Mouse (Mus musculus) liver, embryonic 11.5 days (tissue): ENCODE results near the gene Opa3. TPM values are rescaled to one million over a fixed set of nuclear protein-coding genes. Genes with fewer than 3 reads are reported as not detected.
A peak's percentile ranks its signal among the peaks of the same experiment; 100 is the strongest.

Experiments
- ATAC-seq: fragments of 200-750 bp; cut with Nextera tagmentation; replicated peaks from 2 replicates; pipeline ENCODE4 v1.8.0; 2017; ENCODE audit warnings: moderate number of reproducible peaks, mild to moderate bottlenecking, moderate TSS enrichment, moderate library complexity; ENCODE audit not compliant: low FRiP score
- DNase-seq: peaks from one replicate; pipeline ENCODE4 v3.0.0-alpha.2; 2017; ENCODE audit warnings: low spot score
- H3K27ac ChIP-seq: fragments of 300-500 bp; sonication (generic); 2 replicates; pipeline ENCODE4 v1.5.1; 2014; ENCODE audit warnings: mild to moderate bottlenecking, low read depth, low read length, control low read depth
- H3K27me3 ChIP-seq: fragments of 300-500 bp; sonication (generic); replicated peaks from 2 replicates; pipeline ENCODE4 v1.6.1; 2014; ENCODE audit warnings: low read length, mixed read lengths; ENCODE audit not compliant: control insufficient read depth, insufficient read depth
- H3K36me3 ChIP-seq: fragments of 300-500 bp; sonication (generic); 2 replicates; pipeline ENCODE4 v1.6.1; 2014; ENCODE audit warnings: mild to moderate bottlenecking, low read length, moderate library complexity, mixed read lengths; ENCODE audit not compliant: control insufficient read depth, insufficient read depth
- H3K4me1 ChIP-seq: fragments of 300-500 bp; sonication (generic); replicated peaks from 2 replicates; pipeline ENCODE4 v1.6.1; 2014; ENCODE audit warnings: low read length, mixed read lengths; ENCODE audit not compliant: control insufficient read depth, insufficient read depth
- H3K4me2 ChIP-seq: fragments of 300-500 bp; sonication (generic); 2 replicates; pipeline ENCODE4 v1.6.1; 2014; ENCODE audit warnings: mild to moderate bottlenecking, control low read depth, moderate library complexity
- H3K4me3 ChIP-seq: fragments of 300-500 bp; sonication (generic); 2 replicates; pipeline ENCODE4 v1.5.1; 2014; ENCODE audit warnings: low read depth, low read length, control low read depth
- H3K9ac ChIP-seq: fragments of 300-500 bp; sonication (generic); 2 replicates; pipeline ENCODE4 v1.6.1; 2014; ENCODE audit warnings: low read depth, low read length, control low read depth
- H3K9me3 ChIP-seq: fragments of 300-500 bp; sonication (generic); 2 replicates; pipeline ENCODE4 v1.6.1; 2016; ENCODE audit warnings: low read length, inconsistent platforms, mixed read lengths; ENCODE audit not compliant: control insufficient read depth
- WGBS: fragments of 180-500 bp; shearing (Covaris S2); extraction: QIAGEN DNeasy Blood & Tissue Kit; methylation state at CpG from one replicate; pipeline ENCODE4 v1.1.7; 2014; 5-methylcytosine and 5-hydroxymethylcytosine counted together
- polyA plus RNA-seq: library from polyadenylated mRNA; unstranded; fragments of >200 nt; fragmentation: Nextera tagmentation; extraction: Ambion mirVana; gene quantifications from 2 replicates; pipeline ENCODE4 v1.2.1, GENCODE M21; 2014

The Opa3 gene
- polyA plus RNA-seq, 1 experiment from 2014 or later = 33.9 TPM

- Histone ChIP-seq H3K4me1 (peaks cover 11% of the 10 kb centered on the region), H3K27ac (peak overlapping the region; percentile 46; the same call in 1 of the 2 replicates), H3K36me3 (peaks cover 37% of the 10 kb centered on the region), H3K4me3 (no peak overlapping the region), H3K27me3 (no peaks in the 10 kb centered on the region), H3K9me3 (no peaks in the 10 kb centered on the region), H3K9ac (no peak overlapping the region), H3K4me2 (peak overlapping the region; percentile 43)
- 34% methylated on average over 11 of the region's 11 CpGs for WGBS
- DNase-seq = peak; percentile 67
- ATAC-seq = peak; percentile 91
Measured at GRCm38 (mm10) chr7:19257390-19258022, 29.4 kb downstream of the Opa3 start.

GRCm38 (mm10) chr7:19258336-19258735 lies 30.2 kb downstream of the Opa3 start:
- Histone ChIP-seq H3K9ac (no peak overlapping the region), H3K27ac (peak overlapping the region; percentile 19; the same call in 1 of the 2 replicates), H3K27me3 (no peaks in the 10 kb centered on the region), H3K4me3 (no peak overlapping the region), H3K36me3 (peaks cover 41% of the 10 kb centered on the region), H3K9me3 (no peaks in the 10 kb centered on the region), H3K4me1 (peaks cover 11% of the 10 kb centered on the region), H3K4me2 (peak overlapping the region; percentile 43)
- ATAC-seq = no peak
- no peak for DNase-seq
- 73% methylated on average over 3 of the region's 3 CpGs for WGBS

DNA sequence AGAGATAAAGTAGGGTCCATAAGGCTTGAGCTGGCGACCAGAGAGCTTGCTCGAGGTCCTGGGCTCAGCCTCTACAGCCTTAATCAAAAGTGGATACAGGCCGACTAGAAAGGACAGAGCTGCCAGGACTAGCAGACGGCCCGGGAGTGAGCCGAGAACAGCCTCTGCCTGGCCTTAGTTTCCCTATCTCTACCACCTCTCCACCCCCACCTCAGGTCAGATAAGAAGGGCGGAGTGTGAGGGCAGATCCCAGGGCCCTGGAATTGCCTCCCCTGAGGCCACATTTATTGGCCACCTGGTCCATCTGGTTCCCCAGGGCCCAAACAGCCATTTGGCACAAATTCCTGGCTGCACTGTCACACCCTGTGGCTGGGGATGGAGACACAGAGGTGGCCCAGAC lies 37.0 kb downstream of the Opa3 start:
- peak; percentile 79 for ATAC-seq
- WGBS = 23% methylated on average over 7 of the region's 7 CpGs
- Histone ChIP-seq H3K9ac (peak overlapping the region; percentile 1), H3K27me3 (no peaks in the 10 kb centered on the region), H3K4me1 (peaks cover 52% of the 10 kb centered on the region), H3K9me3 (no peaks in the 10 kb centered on the region), H3K36me3 (peaks cover 40% of the 10 kb centered on the region), H3K27ac (peak overlapping the region; percentile 51), H3K4me2 (peak overlapping the region; percentile 53), H3K4me3 (peak overlapping the region; percentile 16; the same call in 1 of the 2 replicates)
- DNase-seq = no peak

DNA sequence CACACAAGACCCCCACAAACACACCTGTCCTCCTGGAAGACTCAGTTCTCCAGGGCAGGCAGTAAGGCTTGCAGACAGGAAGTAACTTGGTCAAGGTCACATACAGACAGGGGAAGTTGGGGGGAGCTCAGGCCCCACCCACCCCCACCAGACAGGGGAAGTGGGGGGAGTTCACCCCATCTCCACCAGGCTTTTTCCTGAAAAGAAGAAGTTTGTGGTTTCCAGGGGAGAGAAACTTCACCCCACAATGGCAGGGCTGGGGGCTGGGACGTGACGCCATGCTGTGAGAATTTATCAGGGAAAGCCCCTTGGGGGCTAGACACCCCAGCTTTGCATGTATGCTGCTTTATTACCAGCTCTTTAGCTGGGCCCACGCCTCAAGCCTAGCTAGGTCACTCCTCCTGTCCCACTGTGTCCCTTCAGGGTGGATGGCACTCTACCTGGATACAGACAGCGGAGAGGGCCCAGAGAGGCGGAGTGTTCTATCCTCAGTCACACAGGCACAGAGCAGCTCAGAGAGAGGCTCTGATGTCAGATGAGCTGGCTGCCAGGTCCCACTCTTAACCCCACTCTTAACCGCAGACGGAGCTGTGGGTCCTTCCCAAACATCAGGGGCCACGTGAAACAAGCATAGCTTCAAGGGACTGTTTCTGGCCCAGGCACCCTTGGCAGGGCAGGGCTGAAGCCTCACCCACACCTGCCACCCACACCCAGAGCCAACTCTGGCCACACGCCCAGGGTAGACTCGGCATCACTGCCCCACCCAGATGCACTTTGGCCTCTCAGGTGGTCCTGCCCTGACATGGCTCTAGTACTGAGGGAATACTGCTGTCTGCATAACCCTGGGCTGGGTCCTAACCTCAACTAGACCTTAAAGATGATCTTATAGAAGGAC lies 38.0 kb downstream of the Opa3 start:
- DNase-seq (no peak), ATAC-seq (no peak)
- Histone ChIP-seq H3K9me3 (no peaks in the 10 kb centered on the region), H3K9ac (peak overlapping the region; percentile 46; the same call in 1 of the 2 replicates), H3K4me3 (0 out of 2 replicates have a peak overlapping the region, but pooled peaks have one; percentile 7), H3K4me2 (peak overlapping the region; percentile 53), H3K4me1 (peaks cover 52% of the 10 kb centered on the region), H3K36me3 (peaks cover 34% of the 10 kb centered on the region), H3K27me3 (no peaks in the 10 kb centered on the region), H3K27ac (peak overlapping the region; percentile 51)
- 58% methylated on average over 10 of the region's 10 CpGs for WGBS

DNA sequence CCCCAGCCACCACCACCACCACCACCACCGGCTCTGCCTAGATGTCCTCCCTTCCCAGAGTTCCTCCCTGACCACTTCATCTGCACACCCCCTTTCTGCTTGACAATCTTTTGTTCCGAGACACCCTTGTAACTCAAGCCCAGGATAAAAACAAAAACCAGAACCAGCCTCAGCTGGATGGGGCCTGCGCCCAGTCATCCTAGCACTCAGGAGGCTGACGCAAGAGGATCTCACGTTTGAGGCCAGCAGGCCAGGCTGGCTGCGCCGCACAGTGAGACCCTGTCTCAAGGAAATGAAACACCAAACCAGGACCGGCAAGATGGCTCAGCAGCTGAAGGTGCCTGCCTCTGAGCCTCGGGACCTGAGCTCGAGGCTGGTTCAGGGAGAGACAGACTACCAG lies 38.9 kb downstream of the Opa3 start:
- Histone ChIP-seq H3K36me3 (peaks cover 28% of the 10 kb centered on the region), H3K4me1 (peaks cover 52% of the 10 kb centered on the region), H3K27me3 (no peaks in the 10 kb centered on the region), H3K27ac (peak overlapping the region; percentile 57), H3K9ac (peak overlapping the region; percentile 32), H3K4me2 (peak overlapping the region; percentile 53), H3K4me3 (no peak overlapping the region), H3K9me3 (no peaks in the 10 kb centered on the region)
- DNase-seq = no peak
- no peak for ATAC-seq
- 46% methylated on average over 10 of the region's 10 CpGs for WGBS

DNA sequence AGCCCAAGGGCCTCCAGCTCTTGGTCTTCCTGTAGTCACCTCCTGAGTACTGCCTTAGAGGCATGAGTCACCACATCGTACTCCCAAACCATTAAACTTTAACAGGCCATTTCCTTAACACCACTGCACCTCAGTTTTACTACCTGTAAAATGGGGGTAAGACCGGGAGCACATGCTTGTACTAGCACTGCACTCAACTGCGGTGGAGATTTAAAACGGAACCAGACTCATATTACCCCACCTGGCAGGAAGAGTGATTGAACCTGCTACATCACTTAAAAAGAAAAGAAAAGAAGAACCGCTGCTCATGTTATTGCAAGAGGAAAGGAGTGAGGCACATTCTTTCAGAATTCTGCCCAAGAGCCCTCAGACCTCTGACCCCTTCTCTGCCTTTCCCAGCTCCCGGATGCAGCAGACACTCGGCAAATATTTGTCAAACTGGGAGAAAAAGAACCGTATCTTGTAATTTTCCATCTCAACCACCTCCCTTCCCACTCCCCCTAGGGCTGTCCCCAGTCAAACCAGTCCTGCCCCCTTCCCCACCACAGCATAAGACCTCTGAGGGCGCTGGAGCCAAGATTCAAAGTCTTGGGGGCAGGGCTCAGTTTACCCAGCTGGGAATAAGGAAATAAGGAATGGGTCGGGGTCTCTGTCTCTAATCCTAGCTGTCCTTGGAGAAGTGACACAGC lies 41.0 kb downstream of the Opa3 start:
- H3K27me3 ChIP-seq = no peaks in the 10 kb centered on the region
- peak overlapping the region; percentile 98 for H3K27ac ChIP-seq
- H3K4me3 ChIP-seq = peak overlapping the region; percentile 98
- H3K4me2 ChIP-seq = peak overlapping the region; percentile 90
- ATAC-seq (no peak), DNase-seq (no peak)
- peaks cover 14% of the 10 kb centered on the region for H3K36me3 ChIP-seq
- whole genome bisulfite sequencing = 30% methylated on average over 10 of the region's 10 CpGs
- no peaks in the 10 kb centered on the region for H3K9me3 ChIP-seq
- peak overlapping the region; percentile 93 for H3K9ac ChIP-seq
- H3K4me1 ChIP-seq = peaks cover 52% of the 10 kb centered on the region

GRCm38 (mm10) chr7:19269721-19270441 lies 41.7 kb downstream of the Opa3 start:
- peak overlapping the region; percentile 98 for H3K27ac ChIP-seq
- ATAC-seq (peak; percentile 32), DNase-seq (peak; percentile 69)
- peak overlapping the region; percentile 93 for H3K9ac ChIP-seq
- 2% methylated on average over 18 of the region's 19 CpGs for WGBS
- H3K4me3 ChIP-seq = peak overlapping the region; percentile 98
- peak overlapping the region; percentile 90 for H3K4me2 ChIP-seq
- no peaks in the 10 kb centered on the region for H3K27me3 ChIP-seq
- H3K4me1 ChIP-seq = peaks cover 45% of the 10 kb centered on the region
- H3K9me3 ChIP-seq = no peaks in the 10 kb centered on the region
- peaks cover 7% of the 10 kb centered on the region; the same call in 1 of the 2 replicates for H3K36me3 ChIP-seq
